Mouse (Mus musculus) gastrocnemius, postnatal 10 days (tissue): ENCODE results near the gene Olfr340. TPM values are rescaled to one million over a fixed set of nuclear protein-coding genes. Genes with fewer than 3 reads are reported as not detected.
"Not testable (repeated sequence)": the region's sequence is repeated elsewhere in the genome, so short reads cannot be mapped to it uniquely, and the experiment has no call there.

Experiments
- DNase-seq: peaks from one replicate; pipeline ENCODE4 v3.0.0; 2021; ENCODE audit warnings: mixed read lengths
- long read RNA-seq, 2 experiments: library from polyadenylated mRNA; stranded (forward); transcript quantifications; one replicate each; pipeline ENCODE4 v2.0.0; 2021
- total RNA-seq, 2 experiments: library from RNA; stranded (reverse); gene quantifications; 2 replicates each; pipeline ENCODE4 v1.2.3; 2021

The Olfr340 gene
- total RNA-seq = not detected
- long read RNA-seq, experiment 1 = 0 reads
- long read RNA-seq, experiment 2 = 0 reads

DNA sequence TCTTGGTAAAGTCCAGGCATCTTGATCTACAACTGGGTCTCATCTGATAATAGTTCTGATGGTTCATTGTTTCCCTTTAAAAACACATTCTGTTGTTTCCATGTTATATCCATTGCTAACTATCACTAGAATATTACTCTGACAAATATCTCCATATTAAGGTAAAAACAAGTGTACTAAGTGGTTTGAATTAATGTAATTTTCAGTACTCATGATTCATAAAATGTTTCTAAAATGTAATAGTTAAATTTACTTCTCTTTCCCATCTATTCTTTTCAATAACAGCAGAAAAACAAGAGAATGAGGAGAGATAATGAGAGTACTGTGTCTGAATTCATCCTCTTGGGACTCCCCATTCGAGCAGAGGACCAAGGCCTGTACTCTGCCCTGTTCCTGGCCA is at the start of gene Olfr340:
Gene Olfr340 (plus strand): TSS at position 301 of the 400 bp plus-strand sequence.
- no peak for DNase-seq

DNA sequence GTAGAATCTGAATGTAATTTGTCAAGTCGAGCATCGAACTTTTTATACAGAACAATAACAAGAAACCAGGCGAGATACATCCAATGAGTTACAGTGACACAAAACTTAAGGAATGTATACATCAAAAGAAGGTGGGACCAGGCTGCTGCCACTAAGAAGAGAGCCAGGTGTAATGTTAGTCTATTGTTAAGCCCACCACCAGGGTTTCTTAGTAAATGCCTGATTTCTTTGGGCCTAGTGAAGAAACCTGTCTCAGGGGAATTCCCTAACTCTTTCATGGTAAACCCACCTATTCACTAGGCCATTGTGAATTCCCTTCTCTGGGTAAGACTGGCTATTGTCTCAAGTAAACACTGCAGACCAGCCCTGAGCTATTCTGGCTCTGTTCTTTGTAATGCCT is 37.2 kb upstream of the Olfr340 start:
- not testable (repeated sequence) for DNase-seq

DNA sequence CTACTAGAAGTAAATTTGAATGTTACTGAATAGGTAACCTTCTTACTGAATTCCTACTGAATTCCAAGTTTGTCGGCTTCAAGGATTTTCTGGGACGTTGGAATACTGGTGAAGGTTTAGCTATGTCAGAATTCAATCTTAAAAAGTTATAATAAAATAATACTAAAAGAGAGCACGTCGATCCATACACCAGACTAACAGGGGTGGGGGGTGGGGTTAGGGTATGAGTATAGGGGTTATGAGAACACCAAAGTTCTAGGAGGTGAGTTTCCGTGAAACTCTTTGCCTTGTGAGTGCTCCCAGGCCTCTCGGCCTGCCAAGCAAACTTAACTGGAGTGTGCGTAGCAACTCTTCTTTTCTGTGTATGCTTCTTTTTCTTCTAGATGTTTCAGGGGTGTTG is 36.8 kb upstream of the Olfr340 start:
- not testable (repeated sequence) for DNase-seq

DNA sequence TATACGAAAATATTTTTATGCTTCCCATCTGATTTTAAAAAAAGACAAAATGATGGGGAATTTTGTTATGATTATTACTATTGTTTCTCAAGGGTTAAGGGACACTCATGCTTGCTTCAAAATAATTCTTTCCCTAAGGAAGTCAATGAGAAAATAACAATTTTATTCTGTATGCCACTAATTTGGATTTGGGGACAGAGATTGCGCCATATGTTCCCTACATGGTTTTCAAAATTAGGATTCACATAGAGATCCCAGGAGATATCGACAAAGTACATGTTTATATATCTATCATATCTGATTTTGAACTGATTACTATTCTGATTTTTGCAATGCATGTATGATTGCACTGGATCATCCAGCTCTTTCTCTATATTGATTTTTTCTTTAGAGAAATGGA is 33.7 kb upstream of the Olfr340 start, which contains the start of gene Olfr339:
Gene Olfr339 (plus strand): TSS at position 301 of the 400 bp plus-strand sequence.
- DNase-seq = no peak

DNA sequence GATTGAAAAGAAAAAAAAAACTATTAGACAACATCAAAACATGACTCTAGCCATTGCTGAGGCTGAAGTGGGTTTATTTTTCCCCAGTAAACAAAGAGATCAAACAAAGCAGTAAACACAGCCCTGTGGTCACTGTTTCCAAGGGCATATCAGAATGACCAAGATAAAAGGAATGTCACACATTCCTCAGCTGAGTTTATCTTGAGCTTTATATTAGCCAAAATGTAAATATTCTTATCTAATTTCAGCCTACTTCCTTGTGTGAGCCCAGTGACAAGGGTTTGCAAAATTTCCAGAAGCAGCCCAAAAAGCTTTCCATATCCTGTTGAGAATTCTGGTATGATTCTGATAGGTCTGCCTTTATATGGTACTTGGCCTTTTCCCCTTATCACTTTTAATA is 21.2 kb downstream of the Olfr340 start:
- no peak for DNase-seq

DNA sequence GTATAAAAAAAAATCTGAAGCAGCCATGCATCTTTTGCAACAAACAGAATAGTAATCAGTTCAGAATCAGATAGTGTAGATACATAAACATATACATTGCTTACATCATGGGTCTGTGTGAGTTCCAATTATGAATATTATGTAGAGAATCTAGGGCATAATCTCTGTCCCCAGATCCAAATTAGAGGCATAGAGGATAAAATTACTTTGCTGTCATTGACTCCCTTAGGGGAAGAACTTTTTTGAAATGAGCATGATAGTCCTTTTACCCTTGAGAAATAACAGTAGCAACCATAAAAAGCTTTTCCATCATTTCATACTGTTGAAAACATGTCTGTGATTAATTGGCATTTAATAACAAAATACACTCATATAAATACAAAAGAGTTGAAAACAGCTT is 30.0 kb downstream of the Olfr340 start, which contains the start of gene Olfr341:
Gene Olfr341 (minus strand): TSS at position 101 of the 400 bp plus-strand sequence.
- no peak for DNase-seq

Other genes starting within 250 kb of the Olfr340 start
- gene Ptgs1, start 222.2 kb upstream of the Olfr340 start, total RNA-seq = 1 to 10 TPM; 3.9 to 5.6 TPM
- not detected for gene Olfr338, start 79.1 kb upstream of the Olfr340 start, total RNA-seq
- not detected for gene Olfr339, start 33.6 kb upstream of the Olfr340 start, total RNA-seq
- not detected for gene Olfr341, start 29.9 kb downstream of the Olfr340 start, total RNA-seq
- gene Olfr342, start 72.4 kb downstream of the Olfr340 start, total RNA-seq = not detected
- gene Olfr344, start 114.1 kb downstream of the Olfr340 start, total RNA-seq = not detected
- not detected for gene Olfr345, start 187.5 kb downstream of the Olfr340 start, total RNA-seq
- not detected for gene Olfr346, start 233.2 kb downstream of the Olfr340 start, total RNA-seq